Mouse (Mus musculus) gastrocnemius, postnatal 25 days (tissue): Measurements from ENCODE around the gene Lrrc20. TPM values are rescaled to one million over a fixed set of nuclear protein-coding genes. Genes with fewer than 3 reads are reported as not detected.

ENCODE experiments used
- DNase-seq: peaks from one replicate; pipeline ENCODE4 v3.0.0; 2022
- total RNA-seq, 2 experiments: library from RNA; stranded (reverse); gene quantifications; 1 replicate in 1 of 2; 2 replicates in 1 of 2; pipeline ENCODE4 v1.2.3; 2021

Gene Lrrc20
- total RNA-seq, 2 experiments from 2014 or later, result 114 to 132 TPM

GRCm38 (mm10) chr10:61516866-61517265 is 41.3 kb downstream of the Lrrc20 start:
- DNase-seq, result no peak

DNA sequence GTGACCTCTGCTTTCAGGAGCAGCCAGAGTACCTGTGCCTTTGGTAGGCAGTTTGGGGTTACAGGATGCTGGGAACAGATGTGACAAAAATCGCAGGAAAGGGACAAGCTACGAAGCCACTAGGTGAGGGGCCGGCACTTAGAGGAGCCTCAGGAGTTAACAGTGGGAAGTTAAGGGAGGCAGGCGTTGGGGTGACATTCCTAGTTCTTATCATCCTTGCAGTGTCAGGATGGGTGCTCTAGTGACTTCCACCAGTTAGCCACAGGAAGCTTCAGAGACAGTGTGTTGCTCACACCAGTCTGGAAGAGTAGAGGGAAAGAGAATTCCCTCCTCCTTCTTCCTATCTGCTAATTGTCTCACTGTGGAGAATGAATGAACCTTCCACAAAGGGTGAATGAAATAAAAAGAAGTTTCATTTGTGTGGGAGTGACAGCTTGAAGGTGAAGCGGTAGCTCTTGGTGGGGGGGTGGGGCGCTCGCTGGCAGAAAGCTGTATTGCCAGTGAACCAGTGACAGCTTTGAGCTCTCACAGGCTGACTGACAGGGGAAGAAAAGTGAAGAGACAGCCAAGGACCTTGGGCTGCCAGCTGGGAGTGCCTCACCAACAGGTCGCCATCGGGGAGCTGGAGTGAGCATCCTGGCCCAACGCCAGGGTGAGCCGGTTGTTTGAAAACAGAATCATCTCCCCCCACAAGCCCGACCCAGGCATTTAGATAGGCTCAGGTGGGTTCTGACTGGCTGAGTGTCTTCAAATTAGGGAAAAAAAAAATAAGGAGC is 41.9 kb downstream of the Lrrc20 start:
- no peak for DNase-seq

DNA sequence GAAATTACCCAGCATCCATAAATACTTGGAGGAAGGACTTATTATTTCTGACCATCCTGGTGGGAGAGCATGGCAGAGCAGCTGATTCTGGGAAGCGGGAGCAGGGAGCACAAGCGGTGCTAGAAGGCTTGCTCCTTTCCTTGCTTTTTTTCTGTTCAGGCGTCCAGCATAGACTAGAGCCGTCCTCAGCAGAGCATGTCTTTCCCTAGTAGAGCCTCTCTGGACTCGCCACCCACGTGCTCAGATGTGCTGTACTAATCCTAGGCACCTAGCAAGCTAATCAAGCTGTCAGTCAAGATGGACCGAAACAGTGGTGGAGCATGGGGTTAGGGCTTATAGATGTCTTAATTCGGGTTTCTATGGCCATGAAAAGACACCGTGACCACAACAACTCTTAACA is 42.7 kb downstream of the Lrrc20 start:
- no peak for DNase-seq

GRCm38 (mm10) chr10:61519491-61519890 is 43.9 kb downstream of the Lrrc20 start:
- DNase-seq, result no peak

DNA sequence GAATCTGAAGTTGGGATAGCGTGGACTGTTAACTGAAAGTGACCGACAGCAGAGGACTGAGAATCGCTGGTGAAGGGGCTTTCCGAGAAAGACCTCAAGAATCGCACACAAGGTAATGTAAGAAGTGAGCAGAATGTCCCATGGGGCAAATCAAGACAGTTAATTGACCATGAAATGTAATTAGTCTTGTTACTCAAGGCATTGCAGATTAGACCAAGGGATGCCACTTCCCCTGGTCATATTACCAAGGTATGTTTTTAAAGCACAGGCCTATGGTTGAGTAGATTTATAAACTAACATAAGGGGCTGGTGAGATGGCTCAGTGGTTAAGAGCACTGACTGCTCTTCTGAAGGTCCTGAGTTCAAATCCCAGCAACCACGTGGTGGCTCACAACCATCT is 45.1 kb downstream of the Lrrc20 start:
- DNase-seq, result no peak

DNA sequence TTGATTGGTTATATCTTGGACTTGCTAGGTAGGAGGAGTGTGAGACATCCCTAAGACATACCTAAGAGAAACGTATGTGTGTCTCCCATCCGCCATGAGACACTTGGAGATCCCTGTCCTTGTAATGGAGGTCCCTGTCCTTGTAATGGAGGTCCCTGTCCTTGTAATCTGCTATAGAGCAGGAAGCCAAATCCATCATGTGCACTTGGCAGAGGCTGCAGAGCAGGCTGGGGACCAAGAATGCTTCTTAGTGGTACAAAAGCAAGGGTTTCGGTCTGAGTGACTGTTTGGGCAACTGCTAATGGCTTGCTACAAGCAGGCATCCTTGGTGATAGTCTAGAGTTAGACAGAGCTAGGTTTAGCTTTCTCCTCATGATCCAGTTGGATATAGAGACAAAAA is 55.3 kb downstream of the Lrrc20 start:
- no peak for DNase-seq

DNA sequence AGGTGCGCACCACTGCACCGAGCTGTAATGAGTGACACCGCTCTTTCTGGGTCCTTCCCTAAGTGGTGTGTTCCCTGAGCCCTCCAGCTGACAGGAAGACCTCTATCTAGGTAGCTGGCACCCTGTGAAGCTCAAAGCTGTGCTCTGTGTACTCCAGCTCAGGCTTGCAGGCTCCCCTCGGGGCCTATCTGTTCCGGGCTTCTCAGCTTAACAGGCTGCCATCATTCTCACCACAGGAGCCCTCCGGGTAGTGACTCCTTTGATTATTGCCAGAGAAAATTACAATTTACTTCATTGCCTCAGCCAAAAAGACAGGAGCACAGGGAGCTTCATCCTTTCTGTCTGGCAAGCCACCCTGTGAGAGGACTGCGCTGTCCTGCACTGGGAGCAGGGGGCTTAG is 57.7 kb downstream of the Lrrc20 start:
- DNase-seq, result no peak

DNA sequence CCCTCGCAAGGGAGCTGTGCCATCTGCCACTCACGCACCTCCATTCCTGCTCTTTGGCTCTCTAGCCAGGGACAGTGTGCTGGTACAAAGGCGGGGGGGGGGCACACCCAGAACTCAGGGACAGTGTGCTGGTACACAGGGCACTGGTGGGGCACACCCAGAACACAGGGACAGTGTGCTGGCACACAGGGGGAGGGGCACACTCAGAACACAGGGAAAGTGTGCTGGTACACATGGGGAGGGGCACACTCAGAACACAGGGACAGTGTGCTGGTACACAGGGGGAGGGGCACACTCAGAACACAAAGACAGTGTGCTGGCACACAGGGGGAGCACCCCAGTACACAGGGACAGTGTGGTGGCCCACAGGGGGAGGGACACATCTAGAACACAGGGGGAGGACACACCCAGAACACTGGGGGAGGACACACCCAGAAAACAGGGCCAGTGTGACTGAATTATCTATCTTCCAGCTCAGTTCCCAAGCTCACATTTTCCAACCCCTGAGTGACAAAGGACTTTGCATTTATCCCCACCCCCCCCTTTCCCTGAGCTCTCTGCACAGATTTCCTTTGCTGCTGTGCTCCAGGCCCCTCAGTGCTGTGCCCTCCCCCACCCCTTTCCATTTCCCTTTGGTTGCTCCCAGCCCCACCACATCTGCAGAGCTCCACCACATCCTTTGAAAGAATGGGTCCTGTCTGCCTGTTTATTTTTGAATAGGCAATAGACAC is 58.9 kb downstream of the Lrrc20 start:
- no peak for DNase-seq

DNA sequence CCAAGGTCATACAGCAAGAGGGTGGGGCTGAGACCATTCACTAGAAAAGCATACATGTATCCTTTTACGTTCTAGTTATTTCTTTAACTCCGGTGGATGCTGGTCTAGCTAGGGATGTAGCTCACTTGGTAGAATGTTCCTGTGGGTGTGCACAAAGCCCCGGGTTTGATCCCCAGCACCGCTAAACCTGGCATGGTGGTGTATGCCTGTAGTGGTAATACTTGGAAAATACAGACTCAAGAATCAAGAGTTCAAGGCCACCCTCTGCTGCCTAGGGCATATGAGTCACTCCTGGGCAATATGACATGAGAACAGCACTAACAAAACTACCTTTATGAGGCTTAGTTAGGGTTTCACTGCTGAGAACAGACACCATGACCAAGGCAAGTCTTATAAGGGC is 59.8 kb downstream of the Lrrc20 start:
- no peak for DNase-seq

DNA sequence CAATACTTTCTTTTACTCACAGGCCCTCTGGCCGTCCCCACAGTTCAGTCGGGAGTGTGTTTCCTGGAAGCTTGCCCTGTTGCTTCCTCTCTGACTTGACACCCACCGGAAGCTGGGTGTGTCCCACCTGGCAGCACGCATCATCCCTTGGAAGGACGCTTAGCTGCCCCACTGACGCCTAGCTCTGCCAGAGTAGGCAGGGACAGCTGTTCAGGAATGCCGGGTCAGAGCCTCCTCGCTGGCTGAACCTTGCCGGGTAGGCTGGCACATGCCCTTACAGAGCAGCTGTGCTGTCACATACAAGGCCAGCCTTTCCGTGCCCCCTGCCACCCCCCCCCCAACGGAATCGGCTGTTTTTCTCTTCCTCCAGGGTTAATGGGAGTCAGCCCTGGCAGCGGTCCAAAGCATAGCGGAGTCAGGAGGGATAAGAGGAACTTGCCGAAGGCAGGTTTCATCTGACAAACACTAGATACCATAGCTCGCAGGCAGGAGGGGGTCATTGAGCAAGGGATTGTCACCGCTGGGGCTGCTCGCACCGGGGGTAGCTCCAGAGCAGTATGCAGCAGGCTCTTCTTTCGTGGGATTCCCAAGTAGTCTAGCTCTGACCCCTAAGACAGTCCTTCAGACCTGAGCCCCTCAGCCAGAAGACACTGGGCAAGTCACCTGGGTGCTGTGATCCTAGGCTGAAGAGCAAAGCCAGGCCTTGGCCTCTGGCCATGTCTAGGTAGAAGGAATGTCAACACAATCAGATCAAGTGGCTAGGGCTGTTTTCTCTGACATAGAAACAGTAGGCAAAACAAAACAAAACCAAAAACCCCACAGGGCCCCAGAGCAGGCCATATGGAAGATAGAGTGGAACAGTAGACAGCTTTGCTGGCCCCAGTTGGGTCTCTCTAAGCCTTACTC is 60.8 kb downstream of the Lrrc20 start:
- peak; percentile 83 for DNase-seq

- peak; percentile 36 for DNase-seq
Observed at GRCm38 (mm10) chr10:61537036-61537380, 61.4 kb downstream of the Lrrc20 start.

DNA sequence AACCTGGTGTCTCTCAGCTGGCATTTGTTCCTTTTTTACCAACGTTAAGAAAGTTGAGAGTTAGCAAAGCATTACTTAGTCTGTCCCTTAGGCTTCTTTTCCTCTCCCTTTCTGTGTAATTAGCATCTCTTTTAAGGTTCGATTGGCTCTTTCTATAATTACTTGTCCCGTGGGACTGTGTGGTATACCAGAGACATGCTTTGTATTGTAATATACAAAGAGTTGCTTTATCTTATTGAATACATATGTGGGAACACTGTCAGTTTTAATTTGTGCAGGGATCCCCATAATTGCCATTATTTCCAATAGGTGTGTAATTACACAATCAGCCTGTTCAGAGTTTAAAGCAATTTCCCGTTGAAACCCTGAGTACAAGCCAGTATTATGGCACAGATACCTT is 62.8 kb downstream of the Lrrc20 start:
- no peak for DNase-seq

- no peak for DNase-seq
Observed at GRCm38 (mm10) chr10:61544127-61544862, 68.7 kb downstream of the Lrrc20 start.

- DNase-seq, result no peak
Observed at GRCm38 (mm10) chr10:61544863-61545240, 69.3 kb downstream of the Lrrc20 start.

- DNase-seq, result no peak
Observed at GRCm38 (mm10) chr10:61550106-61550505, 74.5 kb downstream of the Lrrc20 start.

- DNase-seq, result no peak
Observed at GRCm38 (mm10) chr10:61555155-61555554, 79.6 kb downstream of the Lrrc20 start.

DNA sequence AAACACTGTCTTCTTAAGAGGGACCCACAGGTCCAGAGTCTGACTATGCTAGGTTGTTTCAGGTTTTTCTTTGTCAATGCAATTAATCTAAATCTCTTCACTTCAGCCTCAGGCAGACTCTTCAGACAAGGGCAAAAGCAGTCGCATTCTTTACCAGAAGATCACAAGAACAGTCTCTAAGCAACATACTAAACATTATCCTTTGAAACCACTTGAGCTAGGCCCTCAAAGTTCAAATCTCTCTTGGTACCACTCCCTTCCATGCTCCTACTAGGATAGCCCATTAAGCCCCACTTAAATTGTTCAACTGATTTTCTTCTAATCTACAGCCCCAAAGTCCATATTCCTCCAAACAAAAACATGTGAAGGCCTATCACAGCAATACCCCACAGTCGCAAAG is 83.0 kb downstream of the Lrrc20 start:
- DNase-seq, result no peak

DNA sequence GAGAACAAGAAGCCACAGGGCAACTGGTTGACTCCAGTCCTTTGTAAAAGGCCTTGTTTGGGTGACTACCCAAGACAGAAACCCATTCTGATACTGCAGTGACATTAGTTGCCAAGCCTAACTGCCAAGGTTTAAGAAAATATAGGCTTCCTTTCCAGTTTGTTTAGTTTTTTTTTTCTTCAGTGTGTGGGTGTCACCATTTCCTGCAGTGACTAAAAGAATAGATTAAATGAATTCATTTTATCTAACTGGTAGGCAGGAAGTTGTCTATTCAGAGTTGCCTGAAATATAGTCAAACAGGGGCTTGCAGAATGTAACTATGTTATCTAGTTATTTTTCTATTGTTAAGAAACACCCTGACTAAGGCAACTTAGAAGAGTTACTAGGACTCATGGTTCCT is 83.9 kb downstream of the Lrrc20 start:
- DNase-seq, result no peak

GRCm38 (mm10) chr10:61563550-61563949 is 87.9 kb downstream of the Lrrc20 start:
- no peak for DNase-seq

- no peak for DNase-seq
Observed at GRCm38 (mm10) chr10:61564408-61564807, 88.8 kb downstream of the Lrrc20 start.

GRCm38 (mm10) chr10:61570181-61570580 is 94.6 kb downstream of the Lrrc20 start:
- DNase-seq, result no peak

DNA sequence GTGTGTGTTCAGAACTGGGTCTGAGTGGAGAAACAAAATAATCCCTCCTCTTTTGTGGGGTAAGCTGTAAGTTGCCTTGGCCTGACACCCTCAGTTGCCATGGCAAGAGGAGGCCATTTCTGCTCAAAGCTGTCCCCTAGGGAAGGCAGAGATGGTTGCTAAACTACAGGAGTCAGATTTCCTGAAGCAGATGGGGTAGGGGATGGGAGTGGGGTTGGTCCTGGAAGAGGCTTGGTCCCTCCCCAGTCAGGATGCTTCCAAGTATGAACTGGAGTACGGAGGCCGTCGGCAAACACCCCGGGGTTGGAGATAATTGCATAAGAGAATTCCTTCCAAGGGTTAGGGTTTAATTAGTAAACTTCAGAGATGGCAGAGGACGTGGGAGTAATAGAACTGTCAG is 96.5 kb downstream of the Lrrc20 start:
- DNase-seq, result peak; percentile 14
